9 mouse cellular contexts compared by ENCODE assay signal in the genomic region with DNA sequence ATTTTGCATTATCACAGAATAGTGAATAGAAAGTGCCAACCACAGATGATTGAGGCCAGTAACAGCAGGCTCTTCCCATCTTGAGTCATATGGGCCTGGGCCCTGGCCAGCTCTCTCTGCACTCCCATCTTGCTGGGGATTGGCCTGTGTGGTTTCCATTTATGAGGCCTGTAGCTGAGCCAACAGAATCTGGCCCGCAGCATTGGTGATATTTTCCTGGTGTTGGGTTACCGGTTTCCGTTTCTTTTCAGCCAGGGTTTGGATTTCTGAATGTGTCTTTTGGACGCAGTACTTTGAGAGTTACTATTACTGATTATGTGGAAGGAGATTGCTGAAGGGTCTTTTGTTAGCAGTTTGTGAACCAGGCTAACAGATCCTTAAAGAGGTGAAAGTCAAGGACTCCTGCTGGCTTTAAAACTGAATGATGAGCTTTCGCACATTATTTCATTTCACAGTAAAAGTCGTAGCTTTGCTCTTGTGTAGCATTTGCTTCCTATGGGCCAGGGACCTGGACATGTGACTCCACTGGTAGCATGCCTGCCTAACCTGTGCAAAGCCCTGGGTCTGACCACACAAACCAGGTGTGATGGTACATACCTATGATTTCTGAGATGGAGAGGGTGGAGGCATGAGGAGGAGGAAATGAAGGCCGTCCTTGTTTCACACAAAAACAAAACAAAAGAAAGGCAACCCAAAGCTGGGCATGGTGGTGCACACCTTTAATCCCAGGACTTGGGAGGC. TPM values are rescaled to one million over a fixed set of nuclear protein-coding genes. Genes with fewer than 3 reads are reported as not detected.
DNase-seq lines count a peak whose midpoint lies in the region; ATAC-seq and TF ChIP-seq lines count a peak whose summit lies in the region.
"Had no signal": no experiment of that assay in that cellular context is flagged by ENCODE, and none has a peak within 500 bp of the region (broad histone marks: within the 10 kb centered on the region; RNA-seq: fewer than 3 reads in every experiment).

No protein-coding gene starts in this region.

- H3K27ac ChIP-seq in forebrain, embryonic 13.5 days: peak overlapping the region; percentile 67; the same call in 1 of the 2 replicates
- H3K27ac ChIP-seq in forebrain, embryonic 12.5 days: no peak overlapping the region
- peak overlapping the region; percentile 82 for H3K27ac ChIP-seq in embryonic facial prominence, embryonic 14.5 days (replicated peaks; ENCODE audit: low read depth, low read length)
- H3K27ac ChIP-seq in lung, postnatal 0 days (ENCODE audit: low read length): no peak overlapping the region
- H3K27ac ChIP-seq: midbrain, embryonic 12.5 days had no signal

- H3K9ac ChIP-seq in forebrain, embryonic 13.5 days: no peak overlapping the region
- no peak overlapping the region for H3K9ac ChIP-seq in forebrain, embryonic 12.5 days
- H3K9ac ChIP-seq in embryonic facial prominence, embryonic 14.5 days (ENCODE audit: low read depth, low read length): no peak overlapping the region
- no peak overlapping the region for H3K9ac ChIP-seq in lung, postnatal 0 days (replicated peaks; ENCODE audit: low read depth)
- H3K9ac ChIP-seq: midbrain, embryonic 12.5 days had no signal

- H3K36me3 ChIP-seq in forebrain, embryonic 13.5 days (ENCODE audit: poor library complexity, severe bottlenecking): no peaks in the 10 kb centered on the region
- no peaks in the 10 kb centered on the region for H3K36me3 ChIP-seq in forebrain, embryonic 12.5 days (replicated peaks)
- no peaks in the 10 kb centered on the region for H3K36me3 ChIP-seq in embryonic facial prominence, embryonic 14.5 days (ENCODE audit: control insufficient read depth, insufficient read depth, low read length)
- H3K36me3 ChIP-seq in lung, postnatal 0 days (ENCODE audit: insufficient read depth, low read length): no peaks in the 10 kb centered on the region
- H3K36me3 ChIP-seq: midbrain, embryonic 12.5 days had no signal

- POLR2A ChIA-PET in Patski (lab: Charles Lee): interaction anchor here (2.1 kb wide), 1 partner anchor 28 kb away, joined by 4 read pairs; no protein-coding TSS in a partner anchor

- no peak overlapping the region for H3K4me3 ChIP-seq in forebrain, embryonic 13.5 days
- H3K4me3 ChIP-seq in forebrain, embryonic 12.5 days (replicated peaks): no peak overlapping the region
- no peak overlapping the region for H3K4me3 ChIP-seq in embryonic facial prominence, embryonic 14.5 days (ENCODE audit: low read depth, low read length)
- H3K4me3 ChIP-seq in lung, postnatal 0 days (ENCODE audit: low read depth, low read length): no peak overlapping the region
- H3K4me3 ChIP-seq: midbrain, embryonic 12.5 days had no signal

- TF ChIP-seq EP300 in lung, postnatal 0 days (IDR thresholded peaks at IDR 0.05): no peak

- 72% methylated on average over 7 of the region's 7 CpGs for WGBS in forebrain, embryonic 13.5 days
- 80% methylated on average over 7 of the region's 7 CpGs for WGBS in forebrain, embryonic 12.5 days
- 39% methylated on average over 7 of the region's 7 CpGs for WGBS in embryonic facial prominence, embryonic 14.5 days
- WGBS in lung, postnatal 0 days: 60% methylated on average over 7 of the region's 7 CpGs

- DNase-seq in Patski (ENCODE audit: low read depth, low spot score): peak; percentile 59
- DNase-seq in embryonic facial prominence, embryonic 14.5 days (ENCODE audit: low spot score): peak; percentile 95
- peak; percentile 25 for DNase-seq in kidney, adult 18-20 months
- DNase-seq in lung, postnatal 0 days (ENCODE audit: low spot score): peak; percentile 92
- DNase-seq in spleen, adult 12 weeks (ENCODE audit: low spot score): no peak
- no peak for DNase-seq in embryo, embryonic 11 days

- peak overlapping the region; percentile 27 for H3K4me2 ChIP-seq in forebrain, embryonic 13.5 days
- no peak overlapping the region for H3K4me2 ChIP-seq in forebrain, embryonic 12.5 days
- peak overlapping the region; percentile 18; the same call in 1 of the 2 replicates for H3K4me2 ChIP-seq in embryonic facial prominence, embryonic 14.5 days (ENCODE audit: low read depth, low read length)
- H3K4me2 ChIP-seq in lung, postnatal 0 days (replicated peaks; ENCODE audit: low read depth, low read length): no peak overlapping the region
- H3K4me2 ChIP-seq: midbrain, embryonic 12.5 days had no signal

- CTCF ChIA-PET in Patski (lab: Charles Lee): interaction anchor here (0.8 to 1.3 kb wide), 2 partner anchors 15 to 104 kb away, joined by 3 read pairs; no protein-coding TSS in a partner anchor

- in situ Hi-C loops in Patski (cut with MboI; ENCODE audit: low pct_unique_long_range_greater_than_20kb): no loop called here

- TF ChIP-seq CTCF in Patski (IDR thresholded peaks at IDR 0.05): no peak
- TF ChIP-seq CTCF in lung, postnatal 0 days (IDR thresholded peaks at IDR 0.05): no peak

- no peaks in the 10 kb centered on the region for H3K9me3 ChIP-seq in forebrain, embryonic 13.5 days (replicated peaks)
- H3K9me3 ChIP-seq in forebrain, embryonic 12.5 days: no peaks in the 10 kb centered on the region
- H3K9me3 ChIP-seq in embryonic facial prominence, embryonic 14.5 days (ENCODE audit: control insufficient read depth, low read length): no peaks in the 10 kb centered on the region
- H3K9me3 ChIP-seq in lung, postnatal 0 days (ENCODE audit: low read length): no peaks in the 10 kb centered on the region
- H3K9me3 ChIP-seq: midbrain, embryonic 12.5 days had no signal

- ATAC-seq in forebrain, embryonic 13.5 days: peak; percentile 74; the same call in 1 of the 2 replicates
- no peak for ATAC-seq in forebrain, embryonic 12.5 days (ENCODE audit: low FRiP score)
- ATAC-seq in Patski: peak; percentile 73
- peak; percentile 92 for ATAC-seq in embryonic facial prominence, embryonic 14.5 days (ENCODE audit: low read depth)
- ATAC-seq in lung, postnatal 0 days: peak; percentile 92

- peaks cover 19% of the 10 kb centered on the region for H3K27me3 ChIP-seq in forebrain, embryonic 13.5 days
- peaks cover 25% of the 10 kb centered on the region for H3K27me3 ChIP-seq in forebrain, embryonic 12.5 days
- H3K27me3 ChIP-seq in Patski: no peaks in the 10 kb centered on the region
- no peaks in the 10 kb centered on the region for H3K27me3 ChIP-seq in embryonic facial prominence, embryonic 14.5 days (replicated peaks; ENCODE audit: control insufficient read depth, insufficient read depth, low read length)
- H3K27me3 ChIP-seq in lung, postnatal 0 days (replicated peaks; ENCODE audit: insufficient read depth, low read length): no peaks in the 10 kb centered on the region

- peaks cover 18% of the 10 kb centered on the region for H3K4me1 ChIP-seq in forebrain, embryonic 13.5 days
- H3K4me1 ChIP-seq in forebrain, embryonic 12.5 days: peaks cover 7% of the 10 kb centered on the region
- H3K4me1 ChIP-seq in embryonic facial prominence, embryonic 14.5 days (ENCODE audit: control insufficient read depth, insufficient read depth, low read length): peaks cover 44% of the 10 kb centered on the region
- H3K4me1 ChIP-seq in lung, postnatal 0 days (ENCODE audit: insufficient read depth, low read depth, low read length): no peaks in the 10 kb centered on the region

RNA-seq across cellular contexts. Expression of gene Tiam2, which starts 5.5 kb away (rescaled TPM):
- 37.2 and 51.0 TPM in 2 replicates for polyA plus RNA-seq in forebrain, embryonic 13.5 days (2015; fragmentation: Nextera tagmentation; extraction: Ambion mirVana)
- polyA plus RNA-seq in forebrain, embryonic 12.5 days (2016; fragmentation: Nextera tagmentation; extraction: Ambion mirVana): 14.5 and 15.4 TPM in 2 replicates
- 13.8 TPM for polyA plus RNA-seq in Patski (2021)
- polyA plus RNA-seq in embryonic facial prominence, embryonic 14.5 days (2014; fragmentation: Nextera tagmentation; extraction: Ambion mirVana): 19.3 and 19.9 TPM in 2 replicates
- polyA plus RNA-seq in lung, postnatal 0 days (2015; fragmentation: Nextera tagmentation; extraction: Ambion mirVana): 2.4 and 4.2 TPM in 2 replicates

Comparison
In these comparisons a context has a peak if more than half of its experiments do, and no peak if none do; other contexts are left out.
1. H3K27ac ChIP-seq: peak in forebrain, embryonic 13.5 days (single experiment) and embryonic facial prominence, embryonic 14.5 days (single experiment); none in forebrain, embryonic 12.5 days (single experiment) and lung, postnatal 0 days (single experiment).
2. H3K4me2 ChIP-seq: peak in forebrain, embryonic 13.5 days (single experiment) and embryonic facial prominence, embryonic 14.5 days (single experiment); none in forebrain, embryonic 12.5 days (single experiment) and lung, postnatal 0 days (single experiment).
3. DNase-seq: peak in Patski (single experiment), embryonic facial prominence, embryonic 14.5 days (single experiment), kidney, adult 18-20 months (single experiment) and lung, postnatal 0 days (single experiment); none in spleen, adult 12 weeks (single experiment) and embryo, embryonic 11 days (single experiment).